Mouse (Mus musculus) brain, embryonic 14.5 days (tissue): ENCODE measurements around the gene Dnpep. TPM values are rescaled to one million over a fixed set of nuclear protein-coding genes. Genes with fewer than 3 reads are reported as not detected.
A peak's percentile ranks its signal among the peaks of the same experiment; 100 is the strongest.

Experiments used
- DNase-seq: peaks from one replicate; pipeline ENCODE4 v3.0.0-alpha.2; 2011; ENCODE audit warnings: low read depth
- CTCF ChIP-seq: fragments of 200-500 bp; IDR thresholded peaks from 2 replicates; pipeline ENCODE4 v1.5.1; 2012; ENCODE audit warnings: inconsistent platforms, mild to moderate bottlenecking, moderate library complexity, borderline replicate concordance; ENCODE audit not compliant: insufficient read depth, insufficient read length; ENCODE audit errors: extremely low read depth
- POLR2A ChIP-seq: fragments of 200-500 bp; IDR thresholded peaks from 2 replicates; pipeline ENCODE4 v1.6.1; 2012; ENCODE audit warnings: mild to moderate bottlenecking, inconsistent platforms, borderline replicate concordance; ENCODE audit not compliant: poor library complexity, insufficient read depth, insufficient read length, severe bottlenecking; ENCODE audit errors: extremely low read depth
- polyA plus RNA-seq: library from polyadenylated mRNA; depleted of rRNA; stranded (reverse); fragments of >200 nt; gene quantifications from 2 replicates; pipeline ENCODE4 v1.2.3, GENCODE M21; 2012

The Dnpep gene
- polyA plus RNA-seq, 1 experiment, result 140 TPM

DNA sequence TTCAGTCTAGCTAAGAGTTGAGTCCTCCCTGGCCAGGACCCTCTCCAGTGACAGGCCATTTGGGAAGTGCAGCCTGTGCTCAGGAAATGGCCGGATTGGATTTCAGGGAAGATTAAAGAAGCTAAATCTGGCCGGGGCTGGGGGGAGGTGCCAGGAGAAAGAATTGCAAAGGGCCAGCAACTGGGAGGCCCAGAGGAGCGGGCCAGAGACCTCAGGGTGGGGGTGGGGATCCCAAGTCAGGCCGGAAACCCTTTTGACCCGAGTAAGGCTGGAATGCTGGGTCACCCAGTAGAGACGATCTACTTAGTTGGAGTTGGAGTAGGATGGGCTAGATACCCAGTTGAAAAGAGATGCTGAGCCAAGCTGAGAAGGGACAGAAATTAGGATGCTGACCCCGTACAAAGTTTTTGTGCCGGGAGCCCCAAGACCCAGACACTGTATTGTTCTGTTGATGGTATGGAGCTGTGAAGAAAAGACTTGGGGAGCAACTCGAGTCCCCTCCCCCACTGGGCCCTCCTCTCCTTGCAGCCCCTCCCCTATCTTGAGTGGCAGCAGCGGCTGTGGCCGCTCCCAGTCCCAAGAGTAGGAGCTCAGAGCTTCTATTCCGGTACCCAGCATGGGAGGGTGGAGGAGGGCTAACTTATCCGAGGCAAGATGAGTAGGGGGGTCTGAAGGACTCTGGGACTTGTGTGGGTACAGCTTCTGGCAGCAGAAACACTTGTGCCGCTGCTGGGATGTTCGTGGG lies 26.7 kb upstream of the Dnpep start:
- TF ChIP-seq POLR2A, result no peak
- TF ChIP-seq CTCF, result no peak
- peak; percentile 52 for DNase-seq

DNA sequence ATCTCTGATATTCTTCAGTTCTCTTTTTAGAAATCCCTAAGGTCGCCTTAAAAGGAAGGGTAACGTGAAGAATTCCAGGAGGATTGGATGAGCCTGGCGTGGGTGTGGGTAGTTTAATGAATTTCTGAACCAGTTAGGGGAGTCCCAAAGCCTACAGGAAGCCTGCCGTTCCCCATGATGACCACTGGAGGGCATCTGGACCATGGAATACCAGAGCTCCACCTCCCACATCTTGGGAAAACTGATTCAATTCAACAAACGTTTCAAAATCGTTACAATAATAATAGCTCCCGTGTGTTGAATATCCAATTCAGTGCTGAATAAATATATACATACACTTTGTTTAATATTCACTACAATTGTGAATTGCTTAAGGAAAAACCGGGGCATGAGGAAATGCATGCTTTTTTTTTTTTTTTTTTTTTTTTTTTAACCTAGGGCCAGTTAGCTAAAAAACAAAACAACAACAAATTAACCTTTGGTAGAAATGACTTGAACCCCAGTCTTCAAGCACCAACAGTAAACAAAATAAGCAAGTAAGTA lies 25.2 kb upstream of the Dnpep start:
- peak; percentile 88 for DNase-seq

GRCm38 (mm10) chr1:75340519-75340918 lies 22.7 kb upstream of the Dnpep start:
- no peak for TF ChIP-seq CTCF
- no peak for TF ChIP-seq POLR2A
- no peak for DNase-seq

More for the DNA sequence above, 25.2 kb upstream of the Dnpep start:
- peak; percentile 96 for TF ChIP-seq CTCF
- no peak for TF ChIP-seq POLR2A

DNA sequence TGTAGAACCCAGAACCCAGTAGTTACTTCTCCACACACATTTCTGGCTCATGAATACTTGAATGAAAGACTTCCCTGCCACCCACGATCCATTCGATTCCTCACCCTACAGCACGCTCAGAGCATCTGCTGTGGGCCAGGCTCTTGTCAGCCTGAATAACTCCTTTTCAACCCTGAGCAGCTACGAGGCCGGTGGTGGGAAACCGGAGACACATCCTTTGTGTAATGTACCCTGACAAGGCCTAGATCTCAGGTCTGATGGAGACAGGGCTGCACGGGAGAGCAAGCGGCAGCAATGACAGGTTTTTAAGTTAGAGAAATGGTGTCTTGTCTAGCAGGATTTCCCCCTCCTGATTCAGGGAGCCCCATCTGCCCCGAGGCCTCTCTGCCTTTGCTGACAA lies 21.5 kb upstream of the Dnpep start:
- TF ChIP-seq CTCF (no peak), POLR2A (no peak)
- DNase-seq, result peak; percentile 55

DNA sequence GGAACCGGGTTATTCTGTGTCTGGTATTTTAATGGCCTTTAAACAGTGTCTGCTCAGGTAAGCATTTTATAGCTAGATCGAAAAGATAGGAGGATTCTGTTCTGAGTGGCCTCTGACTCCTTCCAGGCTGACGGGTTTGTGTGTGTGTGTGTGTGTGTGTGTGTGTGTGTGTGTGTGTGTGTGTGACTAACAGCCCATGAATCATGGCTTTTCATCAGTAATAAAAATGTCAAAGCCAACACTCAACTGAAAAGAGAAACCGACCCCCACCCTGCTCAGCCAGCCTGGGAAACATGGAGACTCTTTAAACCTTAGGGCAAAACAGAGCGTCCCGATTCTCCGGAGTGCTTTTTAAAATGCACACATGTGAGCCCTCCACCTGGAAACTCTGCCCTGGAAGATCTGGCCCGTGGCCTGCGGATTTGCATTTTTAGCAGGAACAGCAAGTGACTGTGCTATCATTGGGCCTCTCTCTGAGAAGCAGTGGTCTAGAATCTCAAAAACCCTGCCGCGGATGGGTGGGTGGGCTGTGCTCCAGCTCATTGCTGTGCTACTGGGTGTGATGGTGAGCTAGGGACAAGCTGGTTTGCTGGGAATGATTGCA lies 20.4 kb upstream of the Dnpep start:
- DNase-seq, result peak; percentile 69
- TF ChIP-seq CTCF (no peak), POLR2A (no peak)

GRCm38 (mm10) chr1:75337097-75337496 lies 19.3 kb upstream of the Dnpep start:
- no peak for DNase-seq
- no peak for TF ChIP-seq CTCF

DNA sequence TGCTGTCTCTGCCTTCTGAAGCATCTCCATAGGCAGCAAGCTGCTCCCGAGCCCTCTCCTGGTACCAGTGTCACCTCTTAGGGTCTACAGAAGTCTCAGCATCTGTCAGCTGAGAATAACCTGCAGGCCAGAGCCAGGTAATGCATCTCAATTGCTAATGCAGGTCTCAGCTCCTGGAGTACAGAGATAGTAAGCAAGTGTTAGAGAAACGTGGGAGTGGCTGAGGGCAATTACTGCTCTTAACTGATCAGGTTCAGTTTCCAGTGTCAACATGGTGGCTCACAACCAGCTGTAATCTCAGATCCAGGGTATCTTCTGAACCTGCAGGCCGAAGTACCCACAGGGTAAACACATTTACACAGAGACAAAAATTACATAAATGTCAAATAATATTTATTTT lies 18.7 kb upstream of the Dnpep start:
- TF ChIP-seq POLR2A, result no peak
- TF ChIP-seq CTCF, result no peak
- DNase-seq, result no peak

- DNase-seq, result no peak
- no peak for TF ChIP-seq CTCF
- no peak for TF ChIP-seq POLR2A
Observed at GRCm38 (mm10) chr1:75331271-75331670, 13.5 kb upstream of the Dnpep start.

- TF ChIP-seq CTCF (no peak), POLR2A (no peak)
- no peak for DNase-seq
Observed at GRCm38 (mm10) chr1:75327461-75327860, 9.7 kb upstream of the Dnpep start.

DNA sequence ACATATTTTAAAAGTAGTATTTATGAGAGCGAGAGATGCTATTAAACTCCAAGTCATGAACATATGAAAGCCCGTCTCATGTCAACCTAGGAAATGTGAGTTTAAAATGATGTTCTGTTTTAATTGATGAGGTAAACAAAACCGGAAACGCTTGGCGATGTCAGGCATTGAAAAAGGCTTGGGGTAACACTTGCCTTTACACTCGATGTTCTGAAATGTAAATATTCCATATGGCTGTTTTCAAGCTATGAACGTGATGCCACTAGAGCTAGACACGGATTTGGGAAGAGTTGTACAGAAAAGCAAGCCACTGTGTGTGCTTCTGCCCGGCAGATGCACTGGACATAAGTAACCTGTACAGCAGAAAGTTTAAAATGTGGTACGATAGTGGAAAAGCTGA lies 1.4 kb upstream of the Dnpep start:
- TF ChIP-seq CTCF (no peak), POLR2A (no peak)
- DNase-seq, result no peak

- no peak for DNase-seq
Observed at GRCm38 (mm10) chr1:75318736-75319135, 946 bp upstream of the Dnpep start.

DNA sequence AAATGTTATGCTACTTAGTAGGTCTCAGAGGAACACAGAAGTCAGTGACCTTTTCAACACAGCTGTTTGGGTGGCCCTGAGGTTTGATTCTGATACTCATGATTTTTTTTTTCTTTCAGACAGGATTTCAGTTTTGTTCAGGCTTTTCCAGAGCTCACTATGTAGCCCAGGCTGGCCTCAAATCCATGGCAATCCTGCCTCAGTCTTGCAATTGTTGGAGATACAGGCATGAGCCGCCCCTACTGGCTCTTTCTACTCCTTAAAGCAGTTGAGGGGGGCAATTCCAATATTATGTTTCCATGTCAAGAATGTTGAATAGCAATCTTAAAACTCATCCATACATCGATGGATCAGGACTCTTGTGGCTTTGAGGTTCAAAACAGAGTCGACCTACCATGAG lies 511 bp upstream of the Dnpep start:
- TF ChIP-seq POLR2A (no peak), CTCF (no peak)
- DNase-seq, result no peak

More at GRCm38 (mm10) chr1:75318736-75319135, 946 bp upstream of the Dnpep start:
- no peak for TF ChIP-seq CTCF
- TF ChIP-seq POLR2A, result no peak

DNA sequence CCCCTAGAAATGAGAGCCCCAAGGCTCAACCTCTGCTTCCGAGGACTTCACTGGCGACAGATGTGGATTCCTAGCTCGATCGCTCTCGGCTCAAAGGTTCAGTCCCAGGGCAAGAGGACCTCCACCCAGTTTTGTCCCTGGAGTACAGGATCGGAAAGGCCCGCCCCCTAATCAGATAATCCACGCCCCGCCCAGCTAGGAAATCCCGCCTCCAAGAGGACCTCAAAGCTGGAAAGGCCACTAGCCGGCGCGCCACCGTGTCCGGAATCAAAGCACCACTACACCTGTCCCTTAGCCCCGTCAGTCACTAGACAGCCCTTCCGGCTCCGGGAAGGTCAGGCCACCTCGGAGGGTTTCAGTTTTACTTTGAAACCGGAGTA lies 939 bp downstream of the Dnpep start:
- DNase-seq, result peak; percentile 88
- 0 out of 2 replicates have a peak, but pooled peaks have one; percentile 8 for TF ChIP-seq CTCF
- no peak for TF ChIP-seq POLR2A
